Mouse (Mus musculus): ENCODE results near the gene Nek5.

GRCm38 (mm10) chr8:22042515-22042914 is 82.3 kb downstream of the Nek5 start:
- TF ChIP-seq POLR2AphosphoS2 (IDR thresholded peaks at IDR 0.05; ENCODE audit: insufficient read length, low read depth) (no peak), TCF12 (IDR thresholded peaks at IDR 0.05; ENCODE audit: insufficient read depth, poor library complexity, severe bottlenecking) (no peak), CEBPB (IDR thresholded peaks at IDR 0.05; ENCODE audit: insufficient read depth, poor library complexity, severe bottlenecking) (no peak)

Measured in myocyte (in vitro differentiated cells).